In genomic region chr7:74013601-74014175, GRCm38 (mm10) we compare ENCODE assay signal across 8 mouse cellular contexts. TPM values are rescaled to one million over a fixed set of nuclear protein-coding genes. Genes with fewer than 3 reads are reported as not detected.
DNase-seq lines count a peak whose midpoint lies in the region; ATAC-seq lines count a peak whose summit lies in the region.

St8sia2 (minus strand) TSS chr7:74013690.

- under 1% methylated on average over 30 of the region's 42 CpGs for WGBS in embryonic facial prominence, embryonic 12.5 days
- WGBS in limb, embryonic 11.5 days, result 0% methylated on average over 36 of the region's 42 CpGs
- WGBS in midbrain, embryonic 11.5 days, result 1% methylated on average over 34 of the region's 42 CpGs

- H3K4me3 ChIP-seq in embryonic facial prominence, embryonic 12.5 days, result peak within 1 kb of the TSS; percentile 82
- H3K4me3 ChIP-seq in limb, embryonic 11.5 days (ENCODE audit: low read depth, low read length), result peak within 1 kb of the TSS; percentile 91
- peak within 1 kb of the TSS; percentile 92 for H3K4me3 ChIP-seq in midbrain, embryonic 11.5 days (ENCODE audit: low read depth, low read length)

- peak; percentile 87 for ATAC-seq in embryonic facial prominence, embryonic 12.5 days (ENCODE audit: insufficient number of reproducible peaks, insufficient read depth, low FRiP score, low TSS enrichment)
- peak; percentile 86 for ATAC-seq in limb, embryonic 11.5 days (ENCODE audit: insufficient number of reproducible peaks, low FRiP score, low TSS enrichment, low read depth)
- peak; percentile 89 for ATAC-seq in midbrain, embryonic 11.5 days (ENCODE audit: low FRiP score)

- no peaks in the 10 kb centered on the region for H3K9me3 ChIP-seq in embryonic facial prominence, embryonic 12.5 days
- H3K9me3 ChIP-seq in limb, embryonic 11.5 days (ENCODE audit: control insufficient read depth, low read length), result no peaks in the 10 kb centered on the region
- H3K9me3 ChIP-seq in midbrain, embryonic 11.5 days (ENCODE audit: control insufficient read depth, low read length), result no peaks in the 10 kb centered on the region

- peaks cover 16% of the 10 kb centered on the region for H3K27me3 ChIP-seq in embryonic facial prominence, embryonic 12.5 days
- peaks cover 9% of the 10 kb centered on the region for H3K27me3 ChIP-seq in limb, embryonic 11.5 days (ENCODE audit: control insufficient read depth, insufficient read depth, low read length)
- H3K27me3 ChIP-seq in midbrain, embryonic 11.5 days (ENCODE audit: control insufficient read depth, insufficient read depth, low read length), result peaks cover 7% of the 10 kb centered on the region; the same call in 1 of the 2 replicates

- H3K4me2 ChIP-seq in embryonic facial prominence, embryonic 12.5 days (replicated peaks), result peak within 1 kb of the TSS; percentile 83
- peak within 1 kb of the TSS; percentile 91 for H3K4me2 ChIP-seq in limb, embryonic 11.5 days (ENCODE audit: low read depth, severe bottlenecking)
- peak within 1 kb of the TSS; percentile 73 for H3K4me2 ChIP-seq in midbrain, embryonic 11.5 days

- DNase-seq in right cerebral cortex, postnatal 14 days, result peak; percentile 27
- DNase-seq in right cerebral cortex, postnatal 36 days (ENCODE audit: low spot score in 2 of 2), result no peak
- DNase-seq in heart, postnatal 10 days, result peak; percentile 58
- DNase-seq in limb, embryonic 11.5 days (ENCODE audit: low spot score), result peak; percentile 83
- DNase-seq in midbrain, embryonic 11.5 days (ENCODE audit: low spot score, missing footprints), result peak; percentile 97
- DNase-seq in testis, postnatal 14 days (ENCODE audit: low spot score), result peak; percentile 59
- no peak for DNase-seq in adipocyte (ENCODE audit: low spot score)

- H3K9ac ChIP-seq in embryonic facial prominence, embryonic 12.5 days, result peak within 1 kb of the TSS; percentile 85
- H3K9ac ChIP-seq in limb, embryonic 11.5 days (ENCODE audit: low read length), result peak within 1 kb of the TSS; percentile 94
- peak within 1 kb of the TSS; percentile 99 for H3K9ac ChIP-seq in midbrain, embryonic 11.5 days (ENCODE audit: low read length)

- intact Hi-C loops in heart, postnatal 10 days (cut with DNase I), result no loop called here

- H3K4me1 ChIP-seq in embryonic facial prominence, embryonic 12.5 days, result peaks cover 23% of the 10 kb centered on the region
- H3K4me1 ChIP-seq in limb, embryonic 11.5 days (ENCODE audit: control insufficient read depth, insufficient read depth, low read length), result 0 out of 2 replicates have a peak, but pooled peaks cover 4% of the 10 kb centered on the region
- peaks cover 21% of the 10 kb centered on the region; the same call in 1 of the 2 replicates for H3K4me1 ChIP-seq in midbrain, embryonic 11.5 days (ENCODE audit: control insufficient read depth, insufficient read depth, low read length)

- peak within 1 kb of the TSS; percentile 79 for H3K27ac ChIP-seq in embryonic facial prominence, embryonic 12.5 days
- peak within 1 kb of the TSS; percentile 77 for H3K27ac ChIP-seq in limb, embryonic 11.5 days (replicated peaks; ENCODE audit: low read depth, low read length)
- peak within 1 kb of the TSS; percentile 88 for H3K27ac ChIP-seq in midbrain, embryonic 11.5 days (ENCODE audit: low read depth, low read length)

- no peaks in the 10 kb centered on the region for H3K36me3 ChIP-seq in embryonic facial prominence, embryonic 12.5 days
- H3K36me3 ChIP-seq in limb, embryonic 11.5 days (ENCODE audit: control insufficient read depth, insufficient read depth, low read length), result no peaks in the 10 kb centered on the region
- H3K36me3 ChIP-seq in midbrain, embryonic 11.5 days (ENCODE audit: control insufficient read depth, insufficient read depth, low read length), result no peaks in the 10 kb centered on the region

RNA-seq across cellular contexts. Expression of gene St8sia2, which starts in this region (rescaled TPM):
- 15.6 and 18.5 TPM in 2 replicates for polyA plus RNA-seq in embryonic facial prominence, embryonic 12.5 days (2016; fragmentation: Nextera tagmentation; extraction: Ambion mirVana)
- total RNA-seq in heart, postnatal 10 days (2021), result 1 to 10 TPM; 1.3 to 2.0 TPM
- polyA plus RNA-seq in limb, embryonic 11.5 days (2014; fragmentation: Nextera tagmentation; extraction: Ambion mirVana), result 22.6 and 24.2 TPM in 2 replicates
- 40.2 and 42.7 TPM in 2 replicates for polyA plus RNA-seq in midbrain, embryonic 11.5 days (2014; fragmentation: Nextera tagmentation; extraction: Ambion mirVana)

Comparison
In these comparisons a context has a peak if more than half of its experiments do, and no peak if none do; other contexts are left out.
1. DNase-seq: peak in right cerebral cortex, postnatal 14 days (single experiment), heart, postnatal 10 days (2 of 2), limb, embryonic 11.5 days (single experiment), midbrain, embryonic 11.5 days (single experiment) and testis, postnatal 14 days (single experiment); none in right cerebral cortex, postnatal 36 days (0 of 2) and adipocyte (single experiment).
2. Peak in every context shown above with its lines, with median percentiles within 50 percentile points of each other: ATAC-seq, H3K27ac ChIP-seq, H3K4me2 ChIP-seq, H3K4me3 ChIP-seq and H3K9ac ChIP-seq.